Mouse (Mus musculus) intestine, embryonic 14.5 days (tissue): Measurements from ENCODE around the gene Heg1. TPM values are rescaled to one million over a fixed set of nuclear protein-coding genes. Genes with fewer than 3 reads are reported as not detected.

ENCODE experiments used
- ATAC-seq: fragments of 200-750 bp; cut with Nextera tagmentation; replicated peaks from 2 replicates; pipeline ENCODE4 v1.8.0; 2017; ENCODE audit warnings: low read depth, moderate number of reproducible peaks, moderate TSS enrichment, moderate library complexity; ENCODE audit not compliant: low FRiP score, low TSS enrichment
- DNase-seq: peaks from one replicate; pipeline ENCODE4 v3.0.0-alpha.2; 2018; ENCODE audit warnings: low spot score
- H3K27ac ChIP-seq: fragments of 300-500 bp; sonication (generic); 2 replicates; pipeline ENCODE4 v1.5.1; 2014; ENCODE audit warnings: low read depth, mild to moderate bottlenecking, control low read depth
- H3K27me3 ChIP-seq: fragments of 300-500 bp; sonication (generic); replicated peaks from 2 replicates; pipeline ENCODE4 v1.6.1; 2014; ENCODE audit warnings: low read length, control low read depth; ENCODE audit not compliant: control insufficient read depth, insufficient read depth
- H3K36me3 ChIP-seq: fragments of 300-500 bp; sonication (generic); 2 replicates; pipeline ENCODE4 v1.6.1; 2014; ENCODE audit warnings: low read length, control low read depth; ENCODE audit not compliant: control insufficient read depth, insufficient read depth
- H3K4me1 ChIP-seq: fragments of 300-500 bp; sonication (generic); replicated peaks from 2 replicates; pipeline ENCODE4 v1.6.1; 2014; ENCODE audit warnings: low read length, control low read depth, mixed read lengths; ENCODE audit not compliant: control insufficient read depth, insufficient read depth
- H3K4me2 ChIP-seq: fragments of 300-500 bp; sonication (generic); 2 replicates; pipeline ENCODE4 v1.6.1; 2014; ENCODE audit warnings: low read length
- H3K4me3 ChIP-seq: fragments of 300-500 bp; sonication (generic); 2 replicates; pipeline ENCODE4 v1.5.1; 2014; ENCODE audit warnings: low read depth, low read length, control low read depth, mixed read lengths
- H3K9ac ChIP-seq: fragments of 300-500 bp; sonication (generic); 2 replicates; pipeline ENCODE4 v1.6.1; 2014; ENCODE audit warnings: mild to moderate bottlenecking, low read length
- H3K9me3 ChIP-seq: fragments of 300-500 bp; sonication (generic); 2 replicates; pipeline ENCODE4 v1.6.1; 2016; ENCODE audit warnings: low read length, control low read depth; ENCODE audit not compliant: control insufficient read depth
- whole genome bisulfite sequencing: fragments of 180-500 bp; shearing (Covaris S2); extraction: QIAGEN DNeasy Blood & Tissue Kit; methylation state at CpG from one replicate; pipeline ENCODE4 v1.1.7; 2014; 5-methylcytosine and 5-hydroxymethylcytosine counted together
- polyA plus RNA-seq: library from polyadenylated mRNA; unstranded; fragments of >200 nt; fragmentation: Nextera tagmentation; extraction: Ambion mirVana; gene quantifications from 2 replicates; pipeline ENCODE4 v1.2.1, GENCODE M21; 2014

Heg1 gene
- polyA plus RNA-seq, 1 experiment from 2014 or later: 26.5 TPM

- DNase-seq (no peak), ATAC-seq (no peak)
- H3K9me3 ChIP-seq: no peaks in the 10 kb centered on the region
- H3K27me3 ChIP-seq: no peaks in the 10 kb centered on the region
- WGBS: 80% methylated on average over 1 of the region's 1 CpGs
- H3K4me1 ChIP-seq: peaks cover 33% of the 10 kb centered on the region
- no peak overlapping the region for H3K27ac ChIP-seq
- H3K4me2 ChIP-seq: no peak overlapping the region
- H3K4me3 ChIP-seq: no peak overlapping the region
- H3K9ac ChIP-seq: no peak overlapping the region
- 0 out of 2 replicates have a peak, but pooled peaks cover 3% of the 10 kb centered on the region for H3K36me3 ChIP-seq
These were observed 9.4 kb downstream of the Heg1 start for GRCm38 (mm10) chr16:33693553-33693952.

GRCm38 (mm10) chr16:33696811-33697575 lies 12.8 kb downstream of the Heg1 start:
- H3K9ac ChIP-seq: no peak overlapping the region
- H3K4me1 ChIP-seq: peaks cover 30% of the 10 kb centered on the region
- no peak overlapping the region for H3K4me2 ChIP-seq
- H3K36me3 ChIP-seq: no peaks in the 10 kb centered on the region
- no peaks in the 10 kb centered on the region for H3K9me3 ChIP-seq
- no peak for ATAC-seq
- peak overlapping the region; percentile 60; the same call in 1 of the 2 replicates for H3K27ac ChIP-seq
- DNase-seq: no peak
- H3K4me3 ChIP-seq: no peak overlapping the region
- no peaks in the 10 kb centered on the region for H3K27me3 ChIP-seq
- 62% methylated on average over 13 of the region's 13 CpGs for WGBS

- DNase-seq: no peak
These were observed 13.6 kb downstream of the Heg1 start for GRCm38 (mm10) chr16:33697576-33698276.

GRCm38 (mm10) chr16:33698277-33698790 lies 14.2 kb downstream of the Heg1 start:
- no peaks in the 10 kb centered on the region for H3K9me3 ChIP-seq
- H3K9ac ChIP-seq: peak overlapping the region; percentile 3; the same call in 1 of the 2 replicates

More at GRCm38 (mm10) chr16:33697576-33698276, 13.6 kb downstream of the Heg1 start:
- Histone ChIP-seq H3K27ac (peak overlapping the region; percentile 60), H3K4me3 (no peak overlapping the region), H3K4me2 (0 out of 2 replicates have a peak overlapping the region, but pooled peaks have one; percentile 20), H3K9me3 (no peaks in the 10 kb centered on the region), H3K9ac (peak overlapping the region; percentile 3; the same call in 1 of the 2 replicates), H3K4me1 (peaks cover 30% of the 10 kb centered on the region), H3K36me3 (no peaks in the 10 kb centered on the region), H3K27me3 (no peaks in the 10 kb centered on the region)
- ATAC-seq: no peak
- WGBS: 52% methylated on average over 9 of the region's 9 CpGs

GRCm38 (mm10) chr16:33700584-33700983 lies 16.4 kb downstream of the Heg1 start:
- Histone ChIP-seq H3K4me2 (no peak overlapping the region), H3K27me3 (no peaks in the 10 kb centered on the region), H3K27ac (no peak overlapping the region), H3K36me3 (no peaks in the 10 kb centered on the region), H3K4me1 (peaks cover 38% of the 10 kb centered on the region), H3K4me3 (no peak overlapping the region), H3K9me3 (no peaks in the 10 kb centered on the region), H3K9ac (no peak overlapping the region)
- ATAC-seq: no peak
- DNase-seq: no peak
- WGBS: 68% methylated on average over 5 of the region's 5 CpGs

More at GRCm38 (mm10) chr16:33698277-33698790, 14.2 kb downstream of the Heg1 start:
- ATAC-seq (0 out of 2 replicates have a peak, but pooled peaks have one; percentile 19), DNase-seq (no peak)
- WGBS: 39% methylated on average over 12 of the region's 12 CpGs
- Histone ChIP-seq H3K27me3 (no peaks in the 10 kb centered on the region), H3K4me3 (no peak overlapping the region), H3K4me1 (peaks cover 28% of the 10 kb centered on the region), H3K27ac (peak overlapping the region; percentile 60), H3K36me3 (no peaks in the 10 kb centered on the region), H3K4me2 (0 out of 2 replicates have a peak overlapping the region, but pooled peaks have one; percentile 20)

- H3K27ac ChIP-seq: no peak overlapping the region
- no peaks in the 10 kb centered on the region for H3K9me3 ChIP-seq
- H3K36me3 ChIP-seq: no peaks in the 10 kb centered on the region
- H3K4me3 ChIP-seq: no peak overlapping the region
- no peak overlapping the region for H3K9ac ChIP-seq
- 87% methylated on average over 4 of the region's 4 CpGs for whole genome bisulfite sequencing
- H3K4me2 ChIP-seq: no peak overlapping the region
- ATAC-seq (no peak), DNase-seq (no peak)
- peaks cover 31% of the 10 kb centered on the region for H3K4me1 ChIP-seq
- H3K27me3 ChIP-seq: no peaks in the 10 kb centered on the region
These were observed 17.7 kb downstream of the Heg1 start for GRCm38 (mm10) chr16:33701872-33702271.

GRCm38 (mm10) chr16:33704289-33704688 lies 20.1 kb downstream of the Heg1 start:
- H3K4me2 ChIP-seq: no peak overlapping the region
- DNase-seq: no peak
- H3K27me3 ChIP-seq: no peaks in the 10 kb centered on the region
- H3K36me3 ChIP-seq: no peaks in the 10 kb centered on the region
- H3K4me1 ChIP-seq: peaks cover 11% of the 10 kb centered on the region
- no peaks in the 10 kb centered on the region for H3K9me3 ChIP-seq
- peak overlapping the region; percentile 51; the same call in 1 of the 2 replicates for H3K27ac ChIP-seq
- ATAC-seq: no peak
- H3K4me3 ChIP-seq: no peak overlapping the region
- WGBS: 90% methylated on average over 9 of the region's 9 CpGs
- no peak overlapping the region for H3K9ac ChIP-seq

- Histone ChIP-seq H3K36me3 (0 out of 2 replicates have a peak, but pooled peaks cover 2% of the 10 kb centered on the region), H3K4me3 (no peak overlapping the region), H3K4me2 (no peak overlapping the region), H3K9ac (no peak overlapping the region), H3K4me1 (peaks cover 11% of the 10 kb centered on the region), H3K27ac (peak overlapping the region; percentile 51; the same call in 1 of the 2 replicates), H3K9me3 (no peaks in the 10 kb centered on the region), H3K27me3 (no peaks in the 10 kb centered on the region)
- no peak for DNase-seq
- 18% methylated on average over 6 of the region's 6 CpGs for WGBS
- no peak for ATAC-seq
These were observed 21.1 kb downstream of the Heg1 start for GRCm38 (mm10) chr16:33705258-33705657.
